Comparison of ENCODE assay signal across 8 mouse cellular contexts in the genomic region with DNA sequence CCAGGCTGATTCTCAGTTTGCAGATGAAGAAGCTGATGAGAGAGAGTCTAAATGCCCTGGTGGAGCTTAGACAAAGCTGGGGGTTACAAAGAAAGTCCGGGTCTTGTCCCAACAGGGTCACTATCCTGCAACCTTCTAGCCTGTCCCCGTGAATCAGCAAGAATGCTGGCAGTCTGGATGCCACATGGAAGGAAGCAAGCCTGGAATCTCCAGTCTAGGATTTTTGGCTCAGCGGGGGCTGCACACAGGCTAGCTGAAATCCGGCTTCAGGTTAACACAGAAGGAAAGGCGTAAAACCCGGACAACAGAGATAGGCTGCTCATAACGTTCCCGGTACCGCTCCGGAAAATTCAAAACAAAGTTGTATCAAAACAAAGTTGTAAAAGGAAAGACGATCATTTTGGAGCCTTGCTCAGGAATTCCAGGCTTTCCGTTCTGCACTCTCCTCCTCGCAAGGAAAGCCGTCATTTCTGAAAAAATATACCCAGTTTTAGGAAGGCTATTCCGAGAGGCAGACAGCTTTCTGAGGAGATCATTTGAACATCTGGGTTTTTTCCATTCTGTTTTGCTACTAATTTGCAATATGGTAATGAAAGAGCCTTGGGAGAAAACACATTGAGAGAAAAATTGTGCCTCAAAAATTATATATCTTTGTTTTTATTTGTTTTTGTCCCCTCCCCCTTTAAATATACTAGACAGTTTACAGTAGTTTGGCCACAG.
DNase-seq lines count a peak whose midpoint lies in the region; ATAC-seq lines count a peak whose summit lies in the region.

No protein-coding gene starts in this region.

- no peaks in the 10 kb centered on the region for H3K9me3 ChIP-seq in hindbrain, embryonic 10.5 days
- no peaks in the 10 kb centered on the region for H3K9me3 ChIP-seq in hindbrain, embryonic 14.5 days (ENCODE audit: control insufficient read depth, low read length)

- ATAC-seq in hindbrain, embryonic 14.5 days (ENCODE audit: low FRiP score), result no peak

- no peak overlapping the region for H3K4me2 ChIP-seq in hindbrain, embryonic 14.5 days (replicated peaks)

- peak overlapping the region; percentile 64 for H3K27ac ChIP-seq in hindbrain, embryonic 10.5 days
- no peak overlapping the region for H3K27ac ChIP-seq in hindbrain, embryonic 14.5 days

- H3K9ac ChIP-seq in hindbrain, embryonic 14.5 days, result no peak overlapping the region

- H3K36me3 ChIP-seq in hindbrain, embryonic 10.5 days, result no peaks in the 10 kb centered on the region
- H3K36me3 ChIP-seq in hindbrain, embryonic 14.5 days (replicated peaks; ENCODE audit: control insufficient read depth, insufficient read depth), result no peaks in the 10 kb centered on the region

- DNase-seq in hindbrain, embryonic 10.5 days (ENCODE audit: low spot score), result peak; percentile 56
- no peak for DNase-seq in hindbrain, embryonic 14.5 days (ENCODE audit: low spot score)
- peak; percentile 62 for DNase-seq in R1 (ENCODE audit: low read depth, low spot score)
- DNase-seq in gastrocnemius, adult 8-10 months (ENCODE audit: low spot score in 2 of 2), result peak; percentile 3 to 6
- peak; percentile 26 for DNase-seq in hindlimb bud, embryonic 11.5 days (ENCODE audit: extremely low spot score, low read depth, low spot score)
- DNase-seq in lung, postnatal 14 days, result peak; percentile 4
- DNase-seq in thymus, postnatal 14 days, result no peak
- DNase-seq in urinary bladder, adult 2 months (ENCODE audit: low spot score), result no peak

- 61% methylated on average over 15 of the region's 15 CpGs for WGBS in hindbrain, embryonic 10.5 days
- 72% methylated on average over 15 of the region's 15 CpGs for WGBS in hindbrain, embryonic 14.5 days

- H3K4me3 ChIP-seq in hindbrain, embryonic 10.5 days, result no peak overlapping the region
- no peak overlapping the region for H3K4me3 ChIP-seq in hindbrain, embryonic 14.5 days (replicated peaks; ENCODE audit: low read length)

- H3K27me3 ChIP-seq in hindbrain, embryonic 10.5 days (ENCODE audit: insufficient read depth, poor library complexity, severe bottlenecking), result no peaks in the 10 kb centered on the region
- no peaks in the 10 kb centered on the region for H3K27me3 ChIP-seq in hindbrain, embryonic 14.5 days (ENCODE audit: control insufficient read depth, insufficient read depth, low read length)

- no peaks in the 10 kb centered on the region for H3K4me1 ChIP-seq in hindbrain, embryonic 10.5 days (replicated peaks)
- no peaks in the 10 kb centered on the region for H3K4me1 ChIP-seq in hindbrain, embryonic 14.5 days (replicated peaks; ENCODE audit: control insufficient read depth, insufficient read depth, low read length)

Comparison
In these comparisons a context has a peak if more than half of its experiments do, and no peak if none do; other contexts are left out.
1. DNase-seq: peak in hindbrain, embryonic 10.5 days (single experiment), R1 (single experiment), gastrocnemius, adult 8-10 months (2 of 2), hindlimb bud, embryonic 11.5 days (single experiment) and lung, postnatal 14 days (single experiment); none in hindbrain, embryonic 14.5 days (single experiment), thymus, postnatal 14 days (single experiment) and urinary bladder, adult 2 months (single experiment).